ENCODE assay signal across 26 mouse cellular contexts in genomic region chr2:4868028-4868725, GRCm38 (mm10). TPM values are rescaled to one million over a fixed set of nuclear protein-coding genes. Genes with fewer than 3 reads are reported as not detected.
DNase-seq lines count a peak whose midpoint lies in the region; ATAC-seq lines count a peak whose summit lies in the region.
"Had no signal": no experiment of that assay in that cellular context is flagged by ENCODE, and none has a peak within 500 bp of the region (broad histone marks: within the 10 kb centered on the region; RNA-seq: fewer than 3 reads in every experiment).

No protein-coding gene starts in this region.

- H3K27me3 ChIP-seq in midbrain, embryonic 11.5 days (ENCODE audit: control insufficient read depth, insufficient read depth, low read length) = no peaks in the 10 kb centered on the region
- no peaks in the 10 kb centered on the region for H3K27me3 ChIP-seq in midbrain, embryonic 15.5 days (replicated peaks)
- H3K27me3 ChIP-seq: embryonic facial prominence, embryonic 13.5 days; embryonic facial prominence, embryonic 15.5 days; forebrain, embryonic 12.5 days had no signal

- H3K9me3 ChIP-seq in midbrain, embryonic 11.5 days (ENCODE audit: control insufficient read depth, low read length) = no peaks in the 10 kb centered on the region
- H3K9me3 ChIP-seq in midbrain, embryonic 15.5 days = no peaks in the 10 kb centered on the region
- H3K9me3 ChIP-seq: embryonic facial prominence, embryonic 13.5 days; embryonic facial prominence, embryonic 15.5 days; forebrain, embryonic 10.5 days; forebrain, embryonic 12.5 days had no signal

- no peak overlapping the region for H3K9ac ChIP-seq in midbrain, embryonic 11.5 days (ENCODE audit: low read length)
- H3K9ac ChIP-seq in midbrain, embryonic 15.5 days = no peak overlapping the region
- H3K9ac ChIP-seq: embryonic facial prominence, embryonic 13.5 days; embryonic facial prominence, embryonic 15.5 days; forebrain, embryonic 12.5 days had no signal

- H3K4me1 ChIP-seq in midbrain, embryonic 11.5 days (ENCODE audit: control insufficient read depth, insufficient read depth, low read length) = no peaks in the 10 kb centered on the region
- H3K4me1 ChIP-seq in midbrain, embryonic 15.5 days = no peaks in the 10 kb centered on the region
- H3K4me1 ChIP-seq: embryonic facial prominence, embryonic 13.5 days; forebrain, embryonic 10.5 days had no signal

- no peak for ATAC-seq in midbrain, embryonic 11.5 days (ENCODE audit: low FRiP score)
- ATAC-seq in midbrain, embryonic 15.5 days (replicated peaks) = no peak
- ATAC-seq: activated CD4-positive, CD25-positive, alpha-beta regulatory T cell, adult 4 months; CD4-positive, CD25-positive, alpha-beta regulatory T cell, adult 4 months; forebrain, embryonic 14.5 days; forebrain, embryonic 16.5 days; Patski had no signal

- WGBS in midbrain, embryonic 11.5 days = 86% methylated on average over 12 of the region's 12 CpGs
- WGBS in midbrain, embryonic 15.5 days = 79% methylated on average over 12 of the region's 12 CpGs

- H3K4me3 ChIP-seq in midbrain, embryonic 11.5 days (ENCODE audit: low read depth, low read length) = no peak overlapping the region
- H3K4me3 ChIP-seq in midbrain, embryonic 15.5 days = no peak overlapping the region
- H3K4me3 ChIP-seq: embryonic facial prominence, embryonic 13.5 days; embryonic facial prominence, embryonic 15.5 days; erythroblast, embryonic 14.5 days; forebrain, embryonic 10.5 days; forebrain, embryonic 12.5 days had no signal

- peak; percentile 17 for DNase-seq in midbrain, embryonic 11.5 days (ENCODE audit: low spot score, missing footprints)
- DNase-seq in ES-CJ7 (ENCODE audit: low read depth, low spot score) (peak; percentile 29), R1 (ENCODE audit: low read depth, low spot score) (peak; percentile 54)
- no peak for DNase-seq in adrenal gland, postnatal 10 days
- no peak for DNase-seq in heart, postnatal 10 days
- DNase-seq: adrenal gland, adult 8-10 months; adrenal gland, postnatal 25 days; B cell, adult 2 months; cerebellum, adult 11 months; cerebellum, adult 18-20 months; cerebellum, adult 8-10 months; cerebellum, adult 9-11 months; cerebellum, postnatal 14 days; cerebellum, postnatal 36 days; embryo, embryonic 11 days had no signal

- H3K4me2 ChIP-seq in midbrain, embryonic 11.5 days = no peak overlapping the region
- H3K4me2 ChIP-seq in midbrain, embryonic 15.5 days = no peak overlapping the region
- H3K4me2 ChIP-seq: embryonic facial prominence, embryonic 13.5 days; embryonic facial prominence, embryonic 15.5 days; forebrain, embryonic 12.5 days had no signal

- H3K36me3 ChIP-seq in midbrain, embryonic 11.5 days (ENCODE audit: control insufficient read depth, insufficient read depth, low read length) = no peaks in the 10 kb centered on the region
- no peaks in the 10 kb centered on the region for H3K36me3 ChIP-seq in midbrain, embryonic 15.5 days (replicated peaks)
- H3K36me3 ChIP-seq: embryonic facial prominence, embryonic 13.5 days; embryonic facial prominence, embryonic 15.5 days; forebrain, embryonic 10.5 days; forebrain, embryonic 12.5 days had no signal

- H3K27ac ChIP-seq in midbrain, embryonic 11.5 days (ENCODE audit: low read depth, low read length) = no peak overlapping the region
- no peak overlapping the region for H3K27ac ChIP-seq in midbrain, embryonic 15.5 days
- H3K27ac ChIP-seq: embryonic facial prominence, embryonic 13.5 days; embryonic facial prominence, embryonic 15.5 days; forebrain, embryonic 10.5 days; forebrain, embryonic 12.5 days had no signal

- intact Hi-C loops in heart, postnatal 10 days (cut with DNase I) = loop anchor here (10.0 kb wide), 1 partner anchor 643 kb away; no protein-coding TSS in a partner anchor

RNA-seq across cellular contexts. Expression of gene Sephs1, which starts 13.2 kb away (rescaled TPM):
- polyA plus RNA-seq in midbrain, embryonic 11.5 days (2014; fragmentation: Nextera tagmentation; extraction: Ambion mirVana) = 134 and 140 TPM in 2 replicates
- polyA plus RNA-seq in midbrain, embryonic 15.5 days (2015; fragmentation: Nextera tagmentation; extraction: Ambion mirVana) = 54.4 and 57.2 TPM in 2 replicates
- total RNA-seq in adrenal gland, postnatal 10 days (2021) = 10 to 100 TPM; 46.7 to 47.2 TPM
- total RNA-seq in heart, postnatal 10 days (2021) = 10 to 100 TPM; 30.1 to 35.1 TPM

RNA-seq across cellular contexts. Expression of gene Phyh, which starts 50.6 kb away (rescaled TPM):
- polyA plus RNA-seq in midbrain, embryonic 11.5 days (2014; fragmentation: Nextera tagmentation; extraction: Ambion mirVana) = 44.8 and 48.8 TPM in 2 replicates
- 70.2 and 71.6 TPM in 2 replicates for polyA plus RNA-seq in midbrain, embryonic 15.5 days (2015; fragmentation: Nextera tagmentation; extraction: Ambion mirVana)
- total RNA-seq in adrenal gland, postnatal 10 days (2021) = 100 to 1,000 TPM; 342 to 407 TPM
- total RNA-seq in heart, postnatal 10 days (2021) = 100 to 1,000 TPM; 417 to 432 TPM

Comparison
In these comparisons a context has a peak if more than half of its experiments do, and no peak if none do; other contexts are left out.
1. DNase-seq: peak in midbrain, embryonic 11.5 days (single experiment), ES-CJ7 (single experiment) and R1 (single experiment); none in adrenal gland, postnatal 10 days (single experiment) and heart, postnatal 10 days (0 of 2).